Mouse (Mus musculus): ENCODE measurements around the gene Akr1c19. TPM values are rescaled to one million over a fixed set of nuclear protein-coding genes. Genes with fewer than 3 reads are reported as not detected.
"Not testable (repeated sequence)": the region's sequence is repeated elsewhere in the genome, so short reads cannot be mapped to it uniquely, and the experiment has no call there.

The Akr1c19 gene
- polyA plus RNA-seq (2012; rRNA removed) = 0.56 and 3.2 TPM in 2 replicates

- Histone ChIP-seq H3K27me3 (ENCODE audit: control insufficient read depth, insufficient read depth, low read length) (no peaks in the 10 kb centered on the region), H3K4me3 (ENCODE audit: control insufficient read depth, low read depth, low read length) (no peak within 1 kb of the TSS), H3K27ac (ENCODE audit: control insufficient read depth, insufficient read depth, low read depth, low read length) (no peak within 1 kb of the TSS), H3K4me1 (ENCODE audit: control insufficient read depth, insufficient read depth, low read length) (no peaks in the 10 kb centered on the region), H3K36me3 (ENCODE audit: control insufficient read depth, insufficient read depth, low read length) (no peaks in the 10 kb centered on the region)
- TF ChIP-seq POLR2A (IDR thresholded peaks at IDR 0.05; ENCODE audit: control insufficient read depth, low read depth, low read length) (no peak), CTCF (IDR thresholded peaks at IDR 0.05; ENCODE audit: control insufficient read depth, insufficient read depth, insufficient replicate concordance, low read depth, low read length) (no peak)
Measured at GRCm38 (mm10) chr13:4228441-4228840, at the start of gene Akr1c19. Gene Akr1c19, plus strand, starts transcription at chr13:4228700.

GRCm38 (mm10) chr13:4181321-4181720 lies 47.2 kb upstream of the Akr1c19 start:
- not testable (repeated sequence) for H3K27me3 ChIP-seq (ENCODE audit: control insufficient read depth, insufficient read depth, low read length); H3K4me3 ChIP-seq (ENCODE audit: control insufficient read depth, low read depth, low read length); H3K4me1 ChIP-seq (ENCODE audit: control insufficient read depth, insufficient read depth, low read length); H3K36me3 ChIP-seq (ENCODE audit: control insufficient read depth, insufficient read depth, low read length); H3K27ac ChIP-seq (ENCODE audit: control insufficient read depth, insufficient read depth, low read depth, low read length)

GRCm38 (mm10) chr13:4183116-4183515 lies 45.4 kb upstream of the Akr1c19 start:
- H3K4me1 ChIP-seq (ENCODE audit: control insufficient read depth, insufficient read depth, low read length) = peaks cover 5% of the 10 kb centered on the region
- no peak overlapping the region for H3K27ac ChIP-seq (ENCODE audit: control insufficient read depth, insufficient read depth, low read depth, low read length)
- H3K36me3 ChIP-seq (ENCODE audit: control insufficient read depth, insufficient read depth, low read length) = no peaks in the 10 kb centered on the region
- H3K4me3 ChIP-seq (ENCODE audit: control insufficient read depth, low read depth, low read length) = no peak overlapping the region
- no peak for TF ChIP-seq POLR2A (IDR thresholded peaks at IDR 0.05; ENCODE audit: control insufficient read depth, low read depth, low read length)
- no peak for TF ChIP-seq CTCF (IDR thresholded peaks at IDR 0.05; ENCODE audit: control insufficient read depth, insufficient read depth, insufficient replicate concordance, low read depth, low read length)
- no peaks in the 10 kb centered on the region for H3K27me3 ChIP-seq (ENCODE audit: control insufficient read depth, insufficient read depth, low read length)

GRCm38 (mm10) chr13:4186641-4187411 lies 41.7 kb upstream of the Akr1c19 start:
- not testable (repeated sequence) for H3K4me3 ChIP-seq (ENCODE audit: control insufficient read depth, low read depth, low read length); H3K36me3 ChIP-seq (ENCODE audit: control insufficient read depth, insufficient read depth, low read length); H3K27ac ChIP-seq (ENCODE audit: control insufficient read depth, insufficient read depth, low read depth, low read length); H3K27me3 ChIP-seq (ENCODE audit: control insufficient read depth, insufficient read depth, low read length); H3K4me1 ChIP-seq (ENCODE audit: control insufficient read depth, insufficient read depth, low read length)

GRCm38 (mm10) chr13:4188174-4188573 lies 40.3 kb upstream of the Akr1c19 start:
- Histone ChIP-seq H3K4me3 (ENCODE audit: control insufficient read depth, low read depth, low read length) (no peak overlapping the region), H3K27ac (ENCODE audit: control insufficient read depth, insufficient read depth, low read depth, low read length) (no peak overlapping the region), H3K4me1 (ENCODE audit: control insufficient read depth, insufficient read depth, low read length) (peaks cover 4% of the 10 kb centered on the region), H3K36me3 (ENCODE audit: control insufficient read depth, insufficient read depth, low read length) (no peaks in the 10 kb centered on the region), H3K27me3 (ENCODE audit: control insufficient read depth, insufficient read depth, low read length) (no peaks in the 10 kb centered on the region)
- TF ChIP-seq CTCF (IDR thresholded peaks at IDR 0.05; ENCODE audit: control insufficient read depth, insufficient read depth, insufficient replicate concordance, low read depth, low read length) = no peak
- TF ChIP-seq POLR2A (IDR thresholded peaks at IDR 0.05; ENCODE audit: control insufficient read depth, low read depth, low read length) = no peak

GRCm38 (mm10) chr13:4190904-4191303 lies 37.6 kb upstream of the Akr1c19 start, which contains the start of gene Akr1c13:
Gene Akr1c13, plus strand, starts transcription at chr13:4191150.
- Histone ChIP-seq H3K4me3 (ENCODE audit: control insufficient read depth, low read depth, low read length) (no peak within 1 kb of the TSS), H3K36me3 (ENCODE audit: control insufficient read depth, insufficient read depth, low read length) (no peaks in the 10 kb centered on the region), H3K4me1 (ENCODE audit: control insufficient read depth, insufficient read depth, low read length) (no peaks in the 10 kb centered on the region), H3K27me3 (ENCODE audit: control insufficient read depth, insufficient read depth, low read length) (no peaks in the 10 kb centered on the region), H3K27ac (ENCODE audit: control insufficient read depth, insufficient read depth, low read depth, low read length) (0 out of 2 replicates have a peak within 1 kb of the TSS, but pooled peaks have one; percentile 6)
- no peak for TF ChIP-seq POLR2A (IDR thresholded peaks at IDR 0.05; ENCODE audit: control insufficient read depth, low read depth, low read length)

- TF ChIP-seq CTCF (IDR thresholded peaks at IDR 0.05; ENCODE audit: control insufficient read depth, insufficient read depth, insufficient replicate concordance, low read depth, low read length) = no peak
- no peak for TF ChIP-seq POLR2A (IDR thresholded peaks at IDR 0.05; ENCODE audit: control insufficient read depth, low read depth, low read length)
- H3K27ac ChIP-seq (ENCODE audit: control insufficient read depth, insufficient read depth, low read depth, low read length) = no peak overlapping the region
- H3K36me3 ChIP-seq (ENCODE audit: control insufficient read depth, insufficient read depth, low read length) = no peaks in the 10 kb centered on the region
- no peaks in the 10 kb centered on the region for H3K27me3 ChIP-seq (ENCODE audit: control insufficient read depth, insufficient read depth, low read length)
- H3K4me1 ChIP-seq (ENCODE audit: control insufficient read depth, insufficient read depth, low read length) = no peaks in the 10 kb centered on the region
- no peak overlapping the region for H3K4me3 ChIP-seq (ENCODE audit: control insufficient read depth, low read depth, low read length)
Measured at GRCm38 (mm10) chr13:4192511-4192910, 36.0 kb upstream of the Akr1c19 start.
